Mouse (Mus musculus) neural tube, embryonic 14.5 days (tissue): ENCODE measurements at regions not wholly inside any gene's neighbourhood (a gene's known extent, or its start where the extent isn't known, plus 50 kb on each side); places are given as distances from the start of the nearest gene placed in this dataset.

Experiments used
- ATAC-seq: fragments of 200-750 bp; cut with Nextera tagmentation; 2 replicates; pipeline ENCODE4 v1.8.0; 2017; ENCODE audit warnings: low read depth, mild to moderate bottlenecking, moderate TSS enrichment, moderate library complexity
- H3K27ac ChIP-seq: fragments of 300-500 bp; sonication (generic); 2 replicates; pipeline ENCODE4 v1.5.1; 2014; ENCODE audit warnings: low read depth, mild to moderate bottlenecking, control low read depth, low read length, moderate library complexity, mixed read lengths
- H3K27me3 ChIP-seq: fragments of 300-500 bp; sonication (generic); 2 replicates; pipeline ENCODE4 v1.6.1; 2014; ENCODE audit warnings: low read length; ENCODE audit not compliant: control insufficient read depth, insufficient read depth
- H3K36me3 ChIP-seq: fragments of 300-500 bp; sonication (generic); 2 replicates; pipeline ENCODE4 v1.6.1; 2014; ENCODE audit warnings: low read length, mixed read lengths; ENCODE audit not compliant: control insufficient read depth, insufficient read depth
- H3K4me1 ChIP-seq: fragments of 300-500 bp; sonication (generic); 2 replicates; pipeline ENCODE4 v1.6.1; 2014; ENCODE audit warnings: low read length; ENCODE audit not compliant: control insufficient read depth, insufficient read depth
- H3K4me2 ChIP-seq: fragments of 300-500 bp; sonication (generic); 2 replicates; pipeline ENCODE4 v1.6.1; 2014; ENCODE audit warnings: mild to moderate bottlenecking, low read depth, low read length, control low read depth
- H3K4me3 ChIP-seq: fragments of 300-500 bp; sonication (generic); 2 replicates; pipeline ENCODE4 v1.5.1; 2014; ENCODE audit warnings: low read depth, low read length, control low read depth, mixed read lengths
- H3K9ac ChIP-seq: fragments of 300-500 bp; sonication (generic); replicated peaks from 2 replicates; pipeline ENCODE4 v1.6.1; 2014; ENCODE audit warnings: low read depth, mild to moderate bottlenecking, control low read depth, low read length, mixed read lengths
- H3K9me3 ChIP-seq: fragments of 300-500 bp; sonication (generic); 2 replicates; pipeline ENCODE4 v1.6.1; 2016; ENCODE audit warnings: low read length; ENCODE audit not compliant: control insufficient read depth
- WGBS: fragments of 180-500 bp; shearing (Covaris S2); extraction: QIAGEN DNeasy Blood & Tissue Kit; methylation state at CpG from one replicate; pipeline ENCODE4 v1.1.7; 2014; 5-methylcytosine and 5-hydroxymethylcytosine counted together

GRCm38 (mm10) chr16:93384039-93384537 lies 219.8 kb downstream of the Setd4 start:
- Histone ChIP-seq H3K4me1 (no peaks in the 10 kb centered on the region), H3K9ac (no peak overlapping the region), H3K4me2 (no peak overlapping the region), H3K36me3 (no peaks in the 10 kb centered on the region), H3K27me3 (no peaks in the 10 kb centered on the region), H3K4me3 (no peak overlapping the region), H3K27ac (no peak overlapping the region), H3K9me3 (no peaks in the 10 kb centered on the region)
- ATAC-seq = no peak
- WGBS = 81% methylated on average over 8 of the region's 8 CpGs

DNA sequence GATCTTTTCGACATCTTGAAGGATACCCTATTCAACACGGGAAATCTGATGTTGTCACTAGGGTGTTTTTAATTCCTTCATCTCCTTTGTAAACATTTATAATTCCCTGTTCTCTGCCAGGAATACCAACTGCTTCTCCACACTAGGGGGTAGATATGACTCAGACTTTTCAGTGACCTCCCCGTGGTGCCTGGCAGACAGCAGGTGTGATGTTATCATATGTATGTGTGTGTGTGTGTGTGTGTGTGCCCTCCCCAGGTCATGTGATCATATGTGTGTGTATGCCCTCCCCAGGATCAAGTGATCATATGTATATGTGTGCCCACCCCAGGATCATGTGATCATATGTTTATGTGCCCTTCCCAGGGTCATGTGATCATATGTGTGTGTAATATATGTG lies 220.9 kb downstream of the Setd4 start:
- H3K9ac ChIP-seq = no peak overlapping the region
- 86% methylated on average over 3 of the region's 3 CpGs for WGBS
- no peaks in the 10 kb centered on the region for H3K4me1 ChIP-seq
- H3K9me3 ChIP-seq = no peaks in the 10 kb centered on the region
- no peak overlapping the region for H3K4me3 ChIP-seq
- H3K36me3 ChIP-seq = no peaks in the 10 kb centered on the region
- H3K27ac ChIP-seq = no peak overlapping the region
- H3K27me3 ChIP-seq = no peaks in the 10 kb centered on the region
- no peak overlapping the region for H3K4me2 ChIP-seq
- no peak for ATAC-seq

GRCm38 (mm10) chr16:93380717-93381671 lies 222.9 kb downstream of the Setd4 start:
- Histone ChIP-seq H3K4me3 (no peak overlapping the region), H3K27me3 (no peaks in the 10 kb centered on the region), H3K27ac (no peak overlapping the region), H3K36me3 (no peaks in the 10 kb centered on the region), H3K4me1 (no peaks in the 10 kb centered on the region), H3K9ac (no peak overlapping the region), H3K4me2 (no peak overlapping the region), H3K9me3 (no peaks in the 10 kb centered on the region)
- no peak for ATAC-seq
- 60% methylated on average over 13 of the region's 13 CpGs for WGBS

DNA sequence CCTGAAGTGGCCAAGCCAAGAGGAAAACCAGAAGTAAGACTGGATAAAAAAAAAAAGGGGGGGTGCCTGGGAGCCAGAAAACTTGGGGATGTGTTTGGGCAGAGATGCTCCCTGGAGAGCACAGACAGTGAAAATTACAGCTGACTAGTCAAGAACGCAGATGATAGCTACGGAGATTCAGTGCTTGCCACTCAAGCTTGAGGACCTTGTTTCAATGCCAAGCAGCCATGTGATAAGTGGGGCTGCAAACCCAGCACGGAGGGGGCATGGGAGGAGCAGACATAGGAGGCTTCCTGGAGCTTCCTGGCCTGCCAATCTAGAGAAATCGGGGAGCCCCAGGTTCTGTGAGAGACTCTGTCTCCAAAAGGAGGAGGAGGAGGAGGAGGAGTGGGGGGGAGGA lies 223.7 kb downstream of the Setd4 start:
- Histone ChIP-seq H3K4me3 (no peak overlapping the region), H3K4me2 (no peak overlapping the region), H3K9me3 (no peaks in the 10 kb centered on the region), H3K27me3 (no peaks in the 10 kb centered on the region), H3K9ac (no peak overlapping the region), H3K36me3 (no peaks in the 10 kb centered on the region), H3K27ac (no peak overlapping the region), H3K4me1 (no peaks in the 10 kb centered on the region)
- WGBS = 43% methylated on average over 4 of the region's 4 CpGs
- ATAC-seq = no peak

GRCm38 (mm10) chr16:93379611-93380010 lies 224.3 kb downstream of the Setd4 start:
- no peaks in the 10 kb centered on the region for H3K9me3 ChIP-seq
- no peak for ATAC-seq

GRCm38 (mm10) chr16:93374669-93375068 lies 229.2 kb downstream of the Setd4 start:
- H3K4me1 ChIP-seq = 0 out of 2 replicates have a peak, but pooled peaks cover 2% of the 10 kb centered on the region
- no peak overlapping the region for H3K4me3 ChIP-seq
- no peaks in the 10 kb centered on the region for H3K9me3 ChIP-seq
- H3K27ac ChIP-seq = no peak overlapping the region
- ATAC-seq = no peak
- no peaks in the 10 kb centered on the region for H3K27me3 ChIP-seq
- WGBS = 92% methylated on average over 6 of the region's 6 CpGs
- H3K36me3 ChIP-seq = no peaks in the 10 kb centered on the region
- no peak overlapping the region for H3K9ac ChIP-seq
- no peak overlapping the region for H3K4me2 ChIP-seq

More at GRCm38 (mm10) chr16:93379611-93380010, 224.3 kb downstream of the Setd4 start:
- Histone ChIP-seq H3K4me2 (no peak overlapping the region), H3K27me3 (no peaks in the 10 kb centered on the region), H3K36me3 (no peaks in the 10 kb centered on the region), H3K27ac (no peak overlapping the region), H3K9ac (no peak overlapping the region), H3K4me1 (no peaks in the 10 kb centered on the region), H3K4me3 (no peak overlapping the region)
- 44% methylated on average over 6 of the region's 6 CpGs for WGBS

DNA sequence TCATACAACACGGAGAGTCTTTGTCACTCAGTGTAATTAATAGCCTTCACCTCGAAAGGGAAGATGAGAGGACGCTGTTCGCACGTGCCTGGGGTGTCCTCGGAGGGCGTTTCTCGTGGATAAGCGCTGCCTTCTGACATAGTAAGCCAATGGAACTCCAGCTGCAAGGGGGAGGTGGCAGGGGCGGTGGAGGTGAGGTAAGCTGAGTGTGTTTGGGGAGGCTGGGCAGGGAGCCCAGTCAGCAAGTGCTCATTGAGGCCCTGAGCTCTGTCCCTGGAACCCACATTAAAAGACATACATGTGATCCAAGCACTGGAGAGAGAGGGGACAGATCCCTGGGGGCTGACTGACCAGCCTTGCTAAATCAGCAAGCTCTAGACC lies 234.1 kb downstream of the Setd4 start:
- Histone ChIP-seq H3K9me3 (no peaks in the 10 kb centered on the region), H3K9ac (no peak overlapping the region), H3K4me1 (0 out of 2 replicates have a peak, but pooled peaks cover 3% of the 10 kb centered on the region), H3K36me3 (no peaks in the 10 kb centered on the region), H3K27me3 (no peaks in the 10 kb centered on the region), H3K27ac (no peak overlapping the region), H3K4me2 (no peak overlapping the region), H3K4me3 (no peak overlapping the region)
- ATAC-seq = peak; percentile 54; the same call in 1 of the 2 replicates
- 65% methylated on average over 10 of the region's 10 CpGs for WGBS

DNA sequence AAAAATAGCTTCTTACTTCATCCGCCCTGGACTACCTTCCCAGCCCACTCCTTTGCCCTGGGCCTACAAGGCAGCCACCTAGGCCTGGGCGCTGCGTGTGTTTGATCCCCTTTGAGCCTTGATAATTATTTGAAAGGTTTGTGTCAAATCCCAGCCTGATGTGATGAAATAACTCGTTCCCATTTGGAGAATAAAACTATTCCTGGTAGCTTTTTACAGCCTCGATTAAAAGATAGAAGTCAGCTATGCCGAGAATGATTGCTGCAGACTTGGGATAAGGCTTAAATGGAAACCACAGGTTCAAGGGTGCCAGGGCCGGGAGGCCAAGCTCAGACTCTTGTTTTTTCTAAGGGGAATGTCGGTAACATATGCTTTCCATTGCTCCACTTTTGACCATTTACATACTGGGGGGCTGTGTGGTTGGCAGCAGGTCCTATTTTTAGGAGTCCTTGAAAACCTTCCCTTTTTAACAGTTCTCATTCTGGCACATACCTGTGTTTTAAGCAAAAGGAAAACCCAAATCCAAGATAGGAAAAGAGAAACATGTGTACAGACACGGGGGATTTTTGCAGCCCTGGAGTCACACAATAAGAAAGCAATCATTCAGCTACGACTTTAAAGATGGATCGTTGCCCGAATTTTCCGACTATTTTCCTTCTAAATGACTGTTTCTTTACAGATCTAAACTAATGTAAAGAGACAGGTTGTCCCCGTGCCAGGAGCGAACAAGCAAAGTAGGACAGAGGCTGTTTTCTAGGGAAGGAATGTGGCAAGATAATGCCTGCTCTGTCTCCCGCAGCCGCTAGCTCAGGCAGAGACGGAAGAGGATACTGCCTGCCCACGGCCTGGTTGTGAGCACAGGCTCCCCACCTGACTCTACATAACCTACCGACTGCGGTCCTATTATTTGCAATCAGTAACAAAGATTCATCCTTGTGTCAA lies 234.8 kb downstream of the Setd4 start:
- no peak overlapping the region for H3K9ac ChIP-seq
- WGBS = 68% methylated on average over 21 of the region's 21 CpGs
- H3K9me3 ChIP-seq = no peaks in the 10 kb centered on the region
- H3K36me3 ChIP-seq = no peaks in the 10 kb centered on the region
- no peaks in the 10 kb centered on the region for H3K27me3 ChIP-seq
- peak; percentile 73 for ATAC-seq
- H3K4me3 ChIP-seq = no peak overlapping the region
- H3K4me2 ChIP-seq = no peak overlapping the region
- no peak overlapping the region for H3K27ac ChIP-seq
- H3K4me1 ChIP-seq = 0 out of 2 replicates have a peak, but pooled peaks cover 3% of the 10 kb centered on the region
